8 mouse cellular contexts compared by ENCODE assay signal in the genomic region with DNA sequence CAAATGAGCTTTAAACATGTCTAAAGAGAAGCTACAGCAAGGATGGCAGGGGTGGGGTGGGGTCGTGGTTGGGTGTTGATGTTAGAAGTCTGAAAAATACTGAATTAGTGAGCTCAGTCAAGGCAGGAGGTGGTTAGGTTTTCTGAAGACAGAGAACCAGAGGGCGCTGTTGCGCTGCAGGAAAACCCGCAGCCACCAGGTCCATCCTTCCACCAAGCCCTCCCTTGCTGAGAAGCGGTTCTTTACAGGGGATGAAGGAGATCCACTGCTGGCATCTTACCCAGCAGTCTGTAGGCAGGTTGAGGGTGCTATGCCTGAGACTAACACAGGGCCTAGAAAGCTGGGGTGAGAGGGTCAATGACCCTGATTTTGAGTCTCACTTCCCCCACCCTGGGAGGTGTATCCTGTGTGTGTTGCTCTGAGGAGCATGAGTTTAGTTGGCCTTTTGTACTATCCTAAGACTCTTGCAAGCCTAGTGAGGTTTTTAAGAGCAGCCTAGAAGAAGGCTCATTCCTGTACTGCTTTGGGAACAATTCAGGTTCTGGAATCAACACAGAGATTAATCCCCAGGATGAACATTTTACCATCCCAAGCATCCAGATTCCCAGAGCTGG. TPM values are rescaled to one million over a fixed set of nuclear protein-coding genes. Genes with fewer than 3 reads are reported as not detected.
DNase-seq lines count a peak whose midpoint lies in the region; ATAC-seq lines count a peak whose summit lies in the region.

No protein-coding gene starts in this region.

- DNase-seq in CD4-positive, CD25-positive, alpha-beta regulatory T cell, adult 2 months (ENCODE audit: low read depth, low spot score) = peak; percentile 71
- DNase-seq in T-cell, adult 2 months (ENCODE audit: low spot score) = peak; percentile 49
- peak; percentile 39 for DNase-seq in layer of hippocampus, adult 9-10 months (ENCODE audit: low spot score)
- DNase-seq in lung, postnatal 4 days = peak; percentile 49 to 72
- DNase-seq in right cerebral cortex, postnatal 4 days = peak; percentile 78

- ATAC-seq in CD4-positive, CD25-positive, alpha-beta regulatory T cell, adult 4 months = no peak
- ATAC-seq in common myeloid progenitor, adult 5-6 weeks (replicated peaks; ENCODE audit: low read depth, poor library complexity, severe bottlenecking) = peak; percentile 60
- ATAC-seq in granulocyte monocyte progenitor cell, adult 5-6 weeks (replicated peaks; ENCODE audit: poor library complexity, severe bottlenecking) = peak; percentile 45; the same call in 1 of the 2 replicates

RNA-seq across cellular contexts. Expression of a gene that starts 22.1 kb away (rescaled TPM):
- polyA plus RNA-seq in CD4-positive, CD25-positive, alpha-beta regulatory T cell, adult 4 months (2017; shearing (Covaris generic)) = under 1 TPM in 1 of 2 experiments, not detected in 1; 0.55 TPM
- total RNA-seq in common myeloid progenitor, adult 5-6 weeks (2017) = 1.6 and 1.9 TPM in 2 replicates
- total RNA-seq in granulocyte monocyte progenitor cell, adult 5-6 weeks (2014; fragmentation: Nextera tagmentation) = 1.1 and 2.9 TPM in 2 replicates
- total RNA-seq in granulocyte monocyte progenitor cell, adult 5-6 weeks (2017) = 0.88 and 2.3 TPM in 2 replicates

RNA-seq across cellular contexts. Expression of a gene that starts 25.6 kb away (rescaled TPM):
- not detected for polyA plus RNA-seq in CD4-positive, CD25-positive, alpha-beta regulatory T cell, adult 4 months (2017; shearing (Covaris generic))
- 4.8 and 6.5 TPM in 2 replicates for total RNA-seq in common myeloid progenitor, adult 5-6 weeks (2017)
- total RNA-seq in granulocyte monocyte progenitor cell, adult 5-6 weeks (2014; fragmentation: Nextera tagmentation) = 20.0 and 36.7 TPM in 2 replicates
- 19.6 and 21.0 TPM in 2 replicates for total RNA-seq in granulocyte monocyte progenitor cell, adult 5-6 weeks (2017)
